Mouse (Mus musculus) forebrain, postnatal 0 days (tissue): Measurements from ENCODE around the gene Satb1. TPM values are rescaled to one million over a fixed set of nuclear protein-coding genes. Genes with fewer than 3 reads are reported as not detected.

Experiments used
- ATAC-seq: fragments of 200-750 bp; cut with Nextera tagmentation; 2 replicates; pipeline ENCODE4 v1.8.0; 2017; ENCODE audit warnings: mild to moderate bottlenecking, moderate library complexity
- DNase-seq: peaks from one replicate; pipeline ENCODE4 v3.0.0-alpha.2; 2015
- H3K27ac ChIP-seq: fragments of 300-500 bp; sonication (generic); 2 replicates; pipeline ENCODE4 v1.5.1; 2014; ENCODE audit warnings: low read depth, mild to moderate bottlenecking, antibody characterized with exemption, low read length, moderate library complexity, mixed read lengths
- H3K27me3 ChIP-seq: fragments of 300-500 bp; sonication (generic); 2 replicates; pipeline ENCODE4 v1.6.1; 2014; ENCODE audit warnings: mild to moderate bottlenecking, low read length, mixed read lengths; ENCODE audit not compliant: insufficient read depth
- H3K36me3 ChIP-seq: fragments of 300-500 bp; sonication (generic); 2 replicates; pipeline ENCODE4 v1.6.1; 2014; ENCODE audit warnings: mild to moderate bottlenecking, moderate library complexity; ENCODE audit not compliant: insufficient read depth
- H3K4me1 ChIP-seq: fragments of 300-500 bp; sonication (generic); 2 replicates; pipeline ENCODE4 v1.6.1; 2014; ENCODE audit warnings: antibody characterized with exemption; ENCODE audit not compliant: insufficient read depth
- H3K4me2 ChIP-seq: fragments of 300-500 bp; sonication (generic); 2 replicates; pipeline ENCODE4 v1.6.1; 2014; ENCODE audit warnings: low read depth, mild to moderate bottlenecking, moderate library complexity
- H3K4me3 ChIP-seq: fragments of 300-500 bp; sonication (generic); 2 replicates; pipeline ENCODE4 v1.5.1; 2014; ENCODE audit warnings: low read depth, low read length, mixed read lengths
- H3K9ac ChIP-seq: fragments of 300-500 bp; sonication (generic); 2 replicates; pipeline ENCODE4 v1.6.1; 2014; ENCODE audit warnings: mild to moderate bottlenecking
- H3K9me3 ChIP-seq: fragments of 300-500 bp; sonication (generic); 2 replicates; pipeline ENCODE4 v1.6.1; 2016; ENCODE audit warnings: low read length
- CTCF ChIP-seq: sonication (generic); IDR thresholded peaks from 2 replicates; pipeline ENCODE4 v1.5.1; 2016; ENCODE audit warnings: antibody characterized with exemption, control low read depth, low read depth
- WGBS: fragments of 180-500 bp; shearing (Covaris S2); extraction: QIAGEN DNeasy Blood & Tissue Kit; methylation state at CpG from one replicate; pipeline ENCODE4 v1.1.7; 2014; 5-methylcytosine and 5-hydroxymethylcytosine counted together
- polyA plus RNA-seq: library from polyadenylated mRNA; unstranded; fragments of >200 nt; fragmentation: Nextera tagmentation; extraction: Ambion mirVana; gene quantifications from 2 replicates; pipeline ENCODE4 v1.2.1, GENCODE M21; 2015
- total RNA-seq: library from RNA; depleted of rRNA; stranded (reverse); fragments of >200 nt; gene quantifications from 2 replicates; pipeline ENCODE4 v1.2.3, GENCODE M21; 2014

The Satb1 gene
- total and polyA plus RNA-seq, 2 experiments from 2014 or later, result 26.8 to 48.5 TPM

GRCm38 (mm10) chr17:51790387-51791060 is 42.6 kb downstream of the Satb1 start:
- DNase-seq (peak; percentile 67), ATAC-seq (peak; percentile 80)
- H3K4me1 ChIP-seq, result peaks cover 11% of the 10 kb centered on the region; the same call in 1 of the 2 replicates
- TF ChIP-seq CTCF, result no peak
- peak overlapping the region; percentile 27 for H3K4me2 ChIP-seq
- no peak overlapping the region for H3K4me3 ChIP-seq
- H3K9ac ChIP-seq, result no peak overlapping the region
- no peaks in the 10 kb centered on the region for H3K9me3 ChIP-seq
- 16% methylated on average over 8 of the region's 8 CpGs for WGBS
- H3K36me3 ChIP-seq, result no peaks in the 10 kb centered on the region
- H3K27ac ChIP-seq, result peak overlapping the region; percentile 73
- no peaks in the 10 kb centered on the region for H3K27me3 ChIP-seq

GRCm38 (mm10) chr17:51789777-51790176 is 43.3 kb downstream of the Satb1 start:
- Histone ChIP-seq H3K4me3 (no peak overlapping the region), H3K4me2 (no peak overlapping the region), H3K4me1 (peaks cover 11% of the 10 kb centered on the region; the same call in 1 of the 2 replicates), H3K27me3 (no peaks in the 10 kb centered on the region), H3K9me3 (no peaks in the 10 kb centered on the region), H3K9ac (no peak overlapping the region), H3K36me3 (no peaks in the 10 kb centered on the region), H3K27ac (no peak overlapping the region; the same call in 1 of the 2 replicates)
- WGBS, result 42% methylated on average over 6 of the region's 6 CpGs
- no peak for DNase-seq
- ATAC-seq, result peak; percentile 80
- no peak for TF ChIP-seq CTCF

- Histone ChIP-seq H3K9ac (no peak overlapping the region), H3K27ac (peak overlapping the region; percentile 21; the same call in 1 of the 2 replicates), H3K4me1 (peaks cover 11% of the 10 kb centered on the region; the same call in 1 of the 2 replicates), H3K36me3 (no peaks in the 10 kb centered on the region), H3K27me3 (no peaks in the 10 kb centered on the region), H3K4me2 (no peak overlapping the region), H3K4me3 (no peak overlapping the region), H3K9me3 (no peaks in the 10 kb centered on the region)
- WGBS, result 90% methylated on average over 4 of the region's 4 CpGs
- ATAC-seq (no peak), DNase-seq (no peak)
- no peak for TF ChIP-seq CTCF
Observed at GRCm38 (mm10) chr17:51789098-51789497, 44.0 kb downstream of the Satb1 start.

- Histone ChIP-seq H3K27me3 (no peaks in the 10 kb centered on the region), H3K27ac (no peak overlapping the region), H3K4me2 (no peak overlapping the region), H3K9me3 (no peaks in the 10 kb centered on the region), H3K4me3 (no peak overlapping the region), H3K36me3 (0 out of 2 replicates have a peak, but pooled peaks cover 2% of the 10 kb centered on the region), H3K4me1 (peaks cover 11% of the 10 kb centered on the region; the same call in 1 of the 2 replicates), H3K9ac (no peak overlapping the region)
- no peak for DNase-seq
- no peak for TF ChIP-seq CTCF
- 97% methylated on average over 2 of the region's 2 CpGs for WGBS
- no peak for ATAC-seq
Observed at GRCm38 (mm10) chr17:51787955-51788354, 45.1 kb downstream of the Satb1 start.

GRCm38 (mm10) chr17:51786050-51786449 is 47.0 kb downstream of the Satb1 start:
- H3K4me3 ChIP-seq, result no peak overlapping the region
- H3K27me3 ChIP-seq, result no peaks in the 10 kb centered on the region
- ATAC-seq, result no peak
- H3K4me2 ChIP-seq, result no peak overlapping the region
- H3K36me3 ChIP-seq, result 0 out of 2 replicates have a peak, but pooled peaks cover 10% of the 10 kb centered on the region
- H3K4me1 ChIP-seq, result peaks cover 11% of the 10 kb centered on the region; the same call in 1 of the 2 replicates
- no peak overlapping the region for H3K27ac ChIP-seq
- TF ChIP-seq CTCF, result no peak
- DNase-seq, result no peak
- H3K9me3 ChIP-seq, result no peaks in the 10 kb centered on the region
- WGBS, result 97% methylated on average over 2 of the region's 2 CpGs
- H3K9ac ChIP-seq, result no peak overlapping the region

GRCm38 (mm10) chr17:51784935-51785334 is 48.2 kb downstream of the Satb1 start:
- H3K36me3 ChIP-seq, result 0 out of 2 replicates have a peak, but pooled peaks cover 10% of the 10 kb centered on the region
- H3K4me2 ChIP-seq, result no peak overlapping the region
- ATAC-seq (no peak), DNase-seq (no peak)
- H3K9me3 ChIP-seq, result no peaks in the 10 kb centered on the region
- H3K27me3 ChIP-seq, result no peaks in the 10 kb centered on the region
- TF ChIP-seq CTCF, result no peak
- H3K27ac ChIP-seq, result no peak overlapping the region
- H3K4me1 ChIP-seq, result peaks cover 7% of the 10 kb centered on the region; the same call in 1 of the 2 replicates
- H3K4me3 ChIP-seq, result no peak overlapping the region
- no peak overlapping the region for H3K9ac ChIP-seq
- 67% methylated on average over 9 of the region's 9 CpGs for WGBS

GRCm38 (mm10) chr17:51783591-51784279 is 49.4 kb downstream of the Satb1 start:
- ATAC-seq, result no peak
- no peak for TF ChIP-seq CTCF

More at GRCm38 (mm10) chr17:51783591-51784279, 49.4 kb downstream of the Satb1 start:
- no peak for DNase-seq
- H3K9me3 ChIP-seq, result no peaks in the 10 kb centered on the region
- no peak overlapping the region for H3K27ac ChIP-seq
- WGBS, result 71% methylated on average over 8 of the region's 8 CpGs
- H3K36me3 ChIP-seq, result 0 out of 2 replicates have a peak, but pooled peaks cover 10% of the 10 kb centered on the region
- no peak overlapping the region for H3K4me3 ChIP-seq
- H3K9ac ChIP-seq, result no peak overlapping the region
- H3K4me1 ChIP-seq, result no peaks in the 10 kb centered on the region
- no peaks in the 10 kb centered on the region for H3K27me3 ChIP-seq
- H3K4me2 ChIP-seq, result no peak overlapping the region
